Mouse (Mus musculus): ENCODE measurements around the gene Olfr1178.

- no peak for TF ChIP-seq POLR2A (IDR thresholded peaks at IDR 0.05; ENCODE audit: control insufficient read depth, low read depth, low read length)
- no peak for TF ChIP-seq CTCF (IDR thresholded peaks at IDR 0.05; ENCODE audit: control insufficient read depth, insufficient read depth, insufficient replicate concordance, low read depth, low read length)
Observed at GRCm38 (mm10) chr2:88346392-88346791, 40.5 kb upstream of the Olfr1178 start, which contains the start of gene Olfr1177-ps.

Data from testis, adult 2 months (tissue).